Mouse (Mus musculus): Measurements from ENCODE around the gene Zfp804a.

DNA sequence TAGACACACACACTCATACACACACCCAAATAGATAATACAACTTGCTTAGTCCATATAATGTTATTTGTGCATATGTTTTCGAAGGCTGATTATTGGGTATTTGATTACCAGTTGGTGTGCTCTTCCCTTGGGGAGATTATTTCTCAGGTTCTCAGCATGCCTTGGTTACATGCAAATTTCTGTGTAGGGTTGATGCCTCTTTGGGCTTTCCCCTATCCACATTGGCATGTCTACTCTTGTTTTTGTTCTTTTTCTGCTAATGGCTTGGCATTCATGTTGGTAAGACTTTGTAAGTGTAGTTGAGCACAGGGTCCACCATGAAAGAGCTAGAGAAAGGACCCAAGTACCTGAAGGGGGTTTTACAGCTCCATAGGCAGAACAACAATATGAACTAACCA is 14.9 kb downstream of the Zfp804a start:
- TF ChIP-seq CHD2 (IDR thresholded peaks at IDR 0.05; ENCODE audit: low read depth, low read length) (no peak), ZC3H11A (IDR thresholded peaks at IDR 0.05; ENCODE audit: borderline replicate concordance, low read depth, low read length) (no peak)

Data from ES-E14 (cell line).